Mouse (Mus musculus) MEL (cell line): Measurements from ENCODE around the gene Pakap. TPM values are rescaled to one million over a fixed set of nuclear protein-coding genes. Genes with fewer than 3 reads are reported as not detected.

Experiments
- DNase-seq: peaks from one replicate; pipeline ENCODE4 v3.0.0; 2011; ENCODE audit warnings: low read depth, low spot score
- H3K27ac ChIP-seq: 2 replicates; pipeline ENCODE4 v1.5.1; 2012; ENCODE audit warnings: low read depth, mild to moderate bottlenecking, control low read depth, low read length, moderate library complexity; ENCODE audit not compliant: control insufficient read depth
- H3K27me3 ChIP-seq, 2 experiments: fragments of 150-350 bp in 1 of 2; sonication (generic) in 1 of 2; 2 replicates each; pipeline ENCODE4 v1.6.1; 2012; ENCODE audit warnings: low read length in 2 of 2, mild to moderate bottlenecking in 2 of 2, improper control_type of control experiment in 1 of 2, moderate library complexity in 1 of 2; ENCODE audit not compliant: insufficient read depth in 2 of 2, control insufficient read depth in 1 of 2
- H3K36me3 ChIP-seq, 2 experiments: 2 replicates each; pipeline ENCODE4 v1.6.1; 2012 to 2014; ENCODE audit warnings: low read length in 2 of 2, improper control_type of control experiment in 1 of 2, inconsistent platforms in 1 of 2, mild to moderate bottlenecking in 1 of 2; ENCODE audit not compliant: insufficient read depth in 2 of 2, control insufficient read depth in 1 of 2
- H3K4me1 ChIP-seq, 2 experiments: fragments of 150-350 bp in 1 of 2; sonication (generic) in 1 of 2; 2 replicates each; pipeline ENCODE4 v1.6.1; 2012; ENCODE audit warnings: low read length in 2 of 2, improper control_type of control experiment in 1 of 2, mild to moderate bottlenecking in 1 of 2; ENCODE audit not compliant: insufficient read depth in 2 of 2, control insufficient read depth in 1 of 2
- H3K4me3 ChIP-seq, 2 experiments: fragments of 150-350 bp in 1 of 2; sonication (generic) in 1 of 2; 2 replicates each; pipeline ENCODE4 v1.5.1; 2012; ENCODE audit warnings: low read depth in 2 of 2, low read length in 2 of 2, mild to moderate bottlenecking in 2 of 2, moderate library complexity in 2 of 2, control low read depth in 1 of 2, improper control_type of control experiment in 1 of 2; ENCODE audit not compliant: control insufficient read depth in 1 of 2, insufficient read depth in 1 of 2
- H3K79me2 ChIP-seq: 2 replicates; pipeline ENCODE4 v1.6.1; 2012; ENCODE audit warnings: mild to moderate bottlenecking, low read length, moderate library complexity; ENCODE audit not compliant: control insufficient read depth, poor library complexity, insufficient read depth
- H3K9ac ChIP-seq: 2 replicates; pipeline ENCODE4 v1.6.1; 2012; ENCODE audit warnings: low read depth, mild to moderate bottlenecking, control low read depth, low read length, moderate library complexity; ENCODE audit not compliant: control insufficient read depth, poor library complexity, severe bottlenecking
- H3K9me3 ChIP-seq: fragments of 150-350 bp; sonication (generic); replicated peaks from 2 replicates; pipeline ENCODE4 v1.6.1; 2012; ENCODE audit warnings: mild to moderate bottlenecking, low read length, improper control_type of control experiment, moderate library complexity; ENCODE audit not compliant: insufficient read depth
- CHD2 ChIP-seq: IDR thresholded peaks from 2 replicates; pipeline ENCODE4 v1.6.1; 2011; ENCODE audit warnings: low read length, improper control_type of control experiment
- E2F4 ChIP-seq: IDR thresholded peaks from 2 replicates; pipeline ENCODE4 v1.6.1; 2011; ENCODE audit warnings: low read depth, low read length, improper control_type of control experiment, borderline replicate concordance
- GABPA ChIP-seq: IDR thresholded peaks from 2 replicates; pipeline ENCODE4 v1.6.1; 2012; ENCODE audit warnings: low read depth, mild to moderate bottlenecking, inconsistent platforms, low read length, improper control_type of control experiment, moderate library complexity
- GATA1 ChIP-seq: IDR thresholded peaks from 2 replicates; pipeline ENCODE4 v1.6.1; 2011; ENCODE audit warnings: low read depth, low read length, improper control_type of control experiment
- MAFK ChIP-seq: IDR thresholded peaks from 2 replicates; pipeline ENCODE4 v1.6.1; 2011; ENCODE audit warnings: low read depth, mild to moderate bottlenecking, low read length, improper control_type of control experiment, borderline replicate concordance
- MAX ChIP-seq: IDR thresholded peaks from 2 replicates; pipeline ENCODE4 v1.6.1; 2011; ENCODE audit warnings: low read length, improper control_type of control experiment
- MAZ ChIP-seq: IDR thresholded peaks from 2 replicates; pipeline ENCODE4 v1.6.1; 2012; ENCODE audit warnings: low read depth, mild to moderate bottlenecking, inconsistent platforms, low read length, improper control_type of control experiment
- MEF2A ChIP-seq: IDR thresholded peaks from 2 replicates; pipeline ENCODE4 v1.6.1; 2014; ENCODE audit warnings: low read depth, mild to moderate bottlenecking, inconsistent platforms, low read length, improper control_type of control experiment; ENCODE audit not compliant: poor library complexity, insufficient replicate concordance, severe bottlenecking; ENCODE audit errors: extremely low read depth
- MXI1 ChIP-seq: IDR thresholded peaks from 2 replicates; pipeline ENCODE4 v1.6.1; 2011; ENCODE audit warnings: mild to moderate bottlenecking, low read depth, low read length, improper control_type of control experiment
- NELFE ChIP-seq: IDR thresholded peaks from 2 replicates; pipeline ENCODE4 v1.6.1; 2011; ENCODE audit warnings: low read depth, low read length, improper control_type of control experiment
- POLR2A ChIP-seq, 2 experiments: IDR thresholded peaks; 2 replicates each; pipeline ENCODE4 v1.6.1; 2011 to 2012; ENCODE audit warnings: low read length in 2 of 2, mild to moderate bottlenecking in 2 of 2, control low read depth in 1 of 2, improper control_type of control experiment in 1 of 2, low read depth in 1 of 2, moderate library complexity in 1 of 2; ENCODE audit not compliant: control insufficient read depth in 1 of 2, insufficient read depth in 1 of 2, poor library complexity in 1 of 2
- POLR2AphosphoS2 ChIP-seq: IDR thresholded peaks from 2 replicates; pipeline ENCODE4 v1.6.1; 2011; ENCODE audit warnings: low read length, improper control_type of control experiment
- RCOR1 ChIP-seq: IDR thresholded peaks from 2 replicates; pipeline ENCODE4 v1.6.1; 2012; ENCODE audit warnings: low read depth, mild to moderate bottlenecking, inconsistent platforms, low read length, improper control_type of control experiment
- SIN3A ChIP-seq: IDR thresholded peaks from 2 replicates; pipeline ENCODE4 v1.6.1; 2012; ENCODE audit warnings: low read length, improper control_type of control experiment, inconsistent platforms
- SMC3 ChIP-seq: IDR thresholded peaks from 2 replicates; pipeline ENCODE4 v1.6.1; 2011; ENCODE audit warnings: low read depth, low read length, improper control_type of control experiment
- TBP ChIP-seq: IDR thresholded peaks from 2 replicates; pipeline ENCODE4 v1.8.0; 2011; ENCODE audit warnings: low read depth, low read length, improper control_type of control experiment
- TCF12 ChIP-seq: IDR thresholded peaks from 2 replicates; pipeline ENCODE4 v1.6.1; 2014; ENCODE audit warnings: low read depth, mild to moderate bottlenecking, inconsistent platforms, low read length, improper control_type of control experiment, moderate library complexity
- ZNF384 ChIP-seq: IDR thresholded peaks from 2 replicates; pipeline ENCODE4 v1.6.1; 2012; ENCODE audit warnings: low read depth, mild to moderate bottlenecking, inconsistent platforms, low read length, improper control_type of control experiment
- polyA plus RNA-seq, 2 experiments: library from polyadenylated mRNA; stranded (reverse) in 1 of 2; unstranded in 1 of 2; fragments of >175 nt in 1 of 2; fragments of >200 nt in 1 of 2; gene quantifications; 2 replicates each; pipeline versions ENCODE4 v1.2.1 to v1.2.4; 2012; ENCODE audit warnings: low replicate concordance in 2 of 2, low read depth in 1 of 2; ENCODE audit not compliant: insufficient read length in 2 of 2, insufficient read depth in 1 of 2, missing spikeins in 1 of 2
- total RNA-seq: library from RNA; depleted of rRNA; stranded (reverse); fragments of 300-350 nt; gene quantifications from 2 replicates; pipeline ENCODE4 v1.2.3, GENCODE M21; 2012

Gene Pakap
- total and polyA plus RNA-seq, 3 experiments: not detected

GRCm38 (mm10) chr4:57652185-57652904 lies 84.4 kb downstream of the Pakap start:
- Histone ChIP-seq H3K4me3 (no peak overlapping the region), H3K27ac (no peak overlapping the region), H3K36me3 (no peaks in the 10 kb centered on the region), H3K9me3 (no peaks in the 10 kb centered on the region), H3K9ac (no peak overlapping the region), H3K27me3 (no peaks in the 10 kb centered on the region; a peak in 1 of 4 replicates), H3K79me2 (no peaks in the 10 kb centered on the region), H3K4me1 (no peaks in the 10 kb centered on the region)
- DNase-seq: no peak
- TF ChIP-seq MAX: no peak
- TF ChIP-seq E2F4: no peak
- TF ChIP-seq TCF12: no peak
- no peak for TF ChIP-seq MAFK
- TF ChIP-seq RCOR1: no peak
- TF ChIP-seq MAZ: no peak
- TF ChIP-seq POLR2AphosphoS2: no peak
- TF ChIP-seq POLR2A (IDR thresholded peaks at IDR 0.05; ENCODE audit: control insufficient read depth in 1 of 2, insufficient read depth in 1 of 2, low read depth in 1 of 2, low read length in 2 of 2, poor library complexity in 1 of 2): no peak
- TF ChIP-seq TBP: no peak
- no peak for TF ChIP-seq GABPA
- TF ChIP-seq CHD2: no peak
- TF ChIP-seq SIN3A: no peak
- TF ChIP-seq MEF2A: no peak
- no peak for TF ChIP-seq NELFE
- no peak for TF ChIP-seq ZNF384
- no peak for TF ChIP-seq SMC3

- H3K4me1 ChIP-seq: no peaks in the 10 kb centered on the region
Measured at GRCm38 (mm10) chr4:57655966-57656365, 88.0 kb downstream of the Pakap start.

More at GRCm38 (mm10) chr4:57655966-57656365, 88.0 kb downstream of the Pakap start:
- Histone ChIP-seq H3K4me3 (no peak overlapping the region), H3K27me3 (no peaks in the 10 kb centered on the region; a peak in 1 of 4 replicates), H3K9ac (no peak overlapping the region), H3K9me3 (no peaks in the 10 kb centered on the region), H3K27ac (no peak overlapping the region), H3K79me2 (no peaks in the 10 kb centered on the region), H3K36me3 (no peaks in the 10 kb centered on the region)
- DNase-seq: no peak
- TF ChIP-seq SMC3 (no peak), GABPA (no peak), TCF12 (no peak), E2F4 (no peak), MXI1 (no peak), GATA1 (no peak), ZNF384 (no peak)
